Mouse (Mus musculus) myocyte (in vitro differentiated cells): Measurements from ENCODE around the gene Casp7.

Experiments used
- CEBPB ChIP-seq: IDR thresholded peaks from 2 replicates; pipeline ENCODE4 v1.6.1; 2011; ENCODE audit warnings: mild to moderate bottlenecking, moderate library complexity; ENCODE audit not compliant: poor library complexity, insufficient read depth, severe bottlenecking
- E2F4 ChIP-seq: IDR thresholded peaks from one replicate; pipeline ENCODE4 v1.6.1; 2011; ENCODE audit warnings: mild to moderate bottlenecking, control low read depth, moderate library complexity; ENCODE audit not compliant: insufficient read depth
- MAX ChIP-seq: IDR thresholded peaks from one replicate; pipeline ENCODE4 v1.6.1; 2011; ENCODE audit warnings: low read depth, mild to moderate bottlenecking, control low read depth
- MYOD1 ChIP-seq, 3 experiments: IDR thresholded peaks; one replicate each; pipeline ENCODE4 v1.6.1; 2011; ENCODE audit warnings: control low read depth in 2 of 3, low read depth in 2 of 3, mild to moderate bottlenecking in 2 of 3, moderate library complexity in 1 of 3; ENCODE audit not compliant: insufficient read length in 2 of 3, control insufficient read depth in 1 of 3
- MYOG ChIP-seq, 3 experiments: IDR thresholded peaks; one replicate each; pipeline ENCODE4 v1.6.1; 2011; ENCODE audit warnings: control low read depth in 2 of 3, low read depth in 2 of 3, mild to moderate bottlenecking in 2 of 3; ENCODE audit not compliant: insufficient read length in 2 of 3, control insufficient read depth in 1 of 3, insufficient read depth in 1 of 3
- POLR2A ChIP-seq: IDR thresholded peaks from one replicate; pipeline ENCODE4 v1.6.1; 2011; ENCODE audit warnings: low read depth, mild to moderate bottlenecking, control low read depth, moderate library complexity; ENCODE audit not compliant: insufficient read length
- POLR2AphosphoS2 ChIP-seq: IDR thresholded peaks from one replicate; pipeline ENCODE4 v1.6.1; 2011; ENCODE audit warnings: low read depth, control low read depth; ENCODE audit not compliant: insufficient read length
- REST ChIP-seq: IDR thresholded peaks from one replicate; pipeline ENCODE4 v1.6.1; 2011; ENCODE audit warnings: mild to moderate bottlenecking, control low read depth, moderate library complexity; ENCODE audit not compliant: insufficient read depth, insufficient read length
- SRF ChIP-seq: IDR thresholded peaks from one replicate; pipeline ENCODE4 v1.6.1; 2011; ENCODE audit warnings: low read depth; ENCODE audit not compliant: control insufficient read depth, insufficient read length
- TCF12 ChIP-seq: IDR thresholded peaks from one replicate; pipeline ENCODE4 v1.6.1; 2011; ENCODE audit warnings: mild to moderate bottlenecking, control low read depth; ENCODE audit not compliant: poor library complexity, insufficient read depth, severe bottlenecking
- TCF3 ChIP-seq: IDR thresholded peaks from one replicate; pipeline ENCODE4 v1.6.1; 2011; ENCODE audit warnings: low read depth, control low read depth; ENCODE audit not compliant: insufficient read length
- USF1 ChIP-seq: IDR thresholded peaks from one replicate; pipeline ENCODE4 v1.6.1; 2011; ENCODE audit warnings: low read depth, mild to moderate bottlenecking, control low read depth, moderate library complexity

- TF ChIP-seq TCF12, result no peak
- no peak for TF ChIP-seq MAX
- TF ChIP-seq POLR2A, result no peak
- TF ChIP-seq POLR2AphosphoS2, result no peak
- TF ChIP-seq MYOD1 (IDR thresholded peaks at IDR 0.05; ENCODE audit: control insufficient read depth in 1 of 3, insufficient read length in 2 of 3, low read depth in 2 of 3), result no peak
- no peak for TF ChIP-seq USF1
- no peak for TF ChIP-seq CEBPB
- no peak for TF ChIP-seq REST
- no peak for TF ChIP-seq TCF3
- no peak for TF ChIP-seq E2F4
- no peak for TF ChIP-seq SRF
- TF ChIP-seq MYOG (IDR thresholded peaks at IDR 0.05; ENCODE audit: control insufficient read depth in 1 of 3, insufficient read depth in 1 of 3, insufficient read length in 2 of 3, low read depth in 2 of 3), result no peak
These were observed 33.4 kb downstream of the Casp7 start for GRCm38 (mm10) chr19:56430369-56430768.
